Mouse (Mus musculus) fat pad, adult 2 months (tissue): ENCODE measurements around the gene Adat3.

Experiments used
- DNase-seq: peaks from one replicate; pipeline ENCODE4 v3.0.0-alpha.2; 2011; ENCODE audit warnings: low read depth, low spot score; ENCODE audit errors: extremely low read depth

The Adat3 gene

GRCm38 (mm10) chr10:80609269-80609924 lies 6.7 kb downstream of the Adat3 start:
- DNase-seq: no peak

- no peak for DNase-seq
These were observed 7.6 kb downstream of the Adat3 start for GRCm38 (mm10) chr10:80610116-80610785.

- no peak for DNase-seq
These were observed 8.3 kb downstream of the Adat3 start for GRCm38 (mm10) chr10:80611024-80611423.

- DNase-seq: no peak
These were observed 9.2 kb downstream of the Adat3 start for GRCm38 (mm10) chr10:80611905-80612304.

GRCm38 (mm10) chr10:80613821-80614220 lies 11.1 kb downstream of the Adat3 start:
- DNase-seq: no peak

- no peak for DNase-seq
These were observed 11.7 kb downstream of the Adat3 start for GRCm38 (mm10) chr10:80614351-80614750.

- DNase-seq: no peak
These were observed 15.5 kb downstream of the Adat3 start for GRCm38 (mm10) chr10:80618181-80618580.

GRCm38 (mm10) chr10:80619465-80620244 lies 17.0 kb downstream of the Adat3 start:
- DNase-seq: peak; percentile 69

GRCm38 (mm10) chr10:80620365-80620764 lies 17.7 kb downstream of the Adat3 start:
- no peak for DNase-seq

- no peak for DNase-seq
These were observed 18.4 kb downstream of the Adat3 start for GRCm38 (mm10) chr10:80620796-80621689.

GRCm38 (mm10) chr10:80621690-80621939 lies 18.9 kb downstream of the Adat3 start:
- no peak for DNase-seq

GRCm38 (mm10) chr10:80621940-80622660 lies 19.4 kb downstream of the Adat3 start:
- DNase-seq: peak; percentile 100

GRCm38 (mm10) chr10:80622661-80623456 lies 20.2 kb downstream of the Adat3 start, which contains the start of gene Csnk1g2:
Csnk1g2 (plus strand) TSS chr10:80622838.
- no peak for DNase-seq

- DNase-seq: no peak
These were observed 20.9 kb downstream of the Adat3 start for GRCm38 (mm10) chr10:80623457-80624191.

GRCm38 (mm10) chr10:80625764-80626163 lies 23.1 kb downstream of the Adat3 start:
- no peak for DNase-seq

GRCm38 (mm10) chr10:80627685-80628084 lies 25.0 kb downstream of the Adat3 start:
- DNase-seq: no peak

GRCm38 (mm10) chr10:80628925-80629324 lies 26.2 kb downstream of the Adat3 start:
- DNase-seq: no peak

- DNase-seq: no peak
These were observed 32.7 kb downstream of the Adat3 start for GRCm38 (mm10) chr10:80635345-80635744.

- DNase-seq: no peak
These were observed 44.3 kb downstream of the Adat3 start for GRCm38 (mm10) chr10:80646936-80647335.
